Mouse (Mus musculus) neural tube, embryonic 12.5 days (tissue): ENCODE measurements around the gene Hint2. TPM values are rescaled to one million over a fixed set of nuclear protein-coding genes. Genes with fewer than 3 reads are reported as not detected.
A peak's percentile ranks its signal among the peaks of the same experiment; 100 is the strongest.

Source experiments
- ATAC-seq: fragments of 200-750 bp; cut with Nextera tagmentation; 2 replicates; pipeline ENCODE4 v1.8.0; 2017; ENCODE audit warnings: low read depth, mild to moderate bottlenecking, moderate TSS enrichment, moderate library complexity; ENCODE audit not compliant: low FRiP score
- H3K27ac ChIP-seq: fragments of 300-500 bp; sonication (generic); 2 replicates; pipeline ENCODE4 v1.5.1; 2016
- H3K27me3 ChIP-seq: fragments of 300-500 bp; sonication (generic); replicated peaks from 2 replicates; pipeline ENCODE4 v1.6.1; 2016; ENCODE audit warnings: mild to moderate bottlenecking
- H3K36me3 ChIP-seq: fragments of 300-500 bp; sonication (generic); 2 replicates; pipeline ENCODE4 v1.6.1; 2016; ENCODE audit warnings: mild to moderate bottlenecking
- H3K4me1 ChIP-seq: fragments of 300-500 bp; sonication (generic); 2 replicates; pipeline ENCODE4 v1.6.1; 2016
- H3K4me2 ChIP-seq: fragments of 300-500 bp; sonication (generic); replicated peaks from 2 replicates; pipeline ENCODE4 v1.6.1; 2016; ENCODE audit warnings: mild to moderate bottlenecking
- H3K4me3 ChIP-seq: fragments of 300-500 bp; sonication (generic); 2 replicates; pipeline ENCODE4 v1.5.1; 2016
- H3K9ac ChIP-seq: fragments of 300-500 bp; sonication (generic); 2 replicates; pipeline ENCODE4 v1.6.1; 2016; ENCODE audit warnings: mild to moderate bottlenecking
- H3K9me3 ChIP-seq: fragments of 300-500 bp; sonication (generic); 2 replicates; pipeline ENCODE4 v1.6.1; 2016; ENCODE audit warnings: mild to moderate bottlenecking
- WGBS: fragments of 180-500 bp; shearing (Covaris S2); methylation state at CpG from one replicate; pipeline ENCODE4 v1.1.7; 2016; 5-methylcytosine and 5-hydroxymethylcytosine counted together
- polyA plus RNA-seq: library from polyadenylated mRNA; unstranded; fragments of >200 nt; fragmentation: Nextera tagmentation; extraction: Ambion mirVana; gene quantifications from 2 replicates; pipeline ENCODE4 v1.2.1, GENCODE M21; 2016

Hint2 gene
- polyA plus RNA-seq, 1 experiment from 2014 or later, result 71.0 TPM

GRCm38 (mm10) chr4:43678541-43678940, 22.3 kb upstream of the Hint2 start:
- H3K9ac ChIP-seq, result no peak overlapping the region
- H3K27ac ChIP-seq, result no peak overlapping the region
- H3K36me3 ChIP-seq, result peaks cover 79% of the 10 kb centered on the region
- no peaks in the 10 kb centered on the region for H3K9me3 ChIP-seq
- no peak overlapping the region for H3K4me2 ChIP-seq
- WGBS, result 89% methylated on average over 6 of the region's 6 CpGs
- H3K4me3 ChIP-seq, result no peak overlapping the region
- ATAC-seq, result no peak
- H3K27me3 ChIP-seq, result no peaks in the 10 kb centered on the region
- no peaks in the 10 kb centered on the region for H3K4me1 ChIP-seq

GRCm38 (mm10) chr4:43675608-43676007, 19.3 kb upstream of the Hint2 start:
- Histone ChIP-seq H3K9ac (no peak overlapping the region), H3K36me3 (peaks cover 57% of the 10 kb centered on the region), H3K27me3 (no peaks in the 10 kb centered on the region), H3K4me1 (peaks cover 13% of the 10 kb centered on the region; the same call in 1 of the 2 replicates), H3K4me3 (no peak overlapping the region), H3K4me2 (no peak overlapping the region), H3K9me3 (no peaks in the 10 kb centered on the region), H3K27ac (no peak overlapping the region)
- 84% methylated on average over 4 of the region's 4 CpGs for WGBS
- no peak for ATAC-seq

GRCm38 (mm10) chr4:43674974-43675373, 18.7 kb upstream of the Hint2 start:
- no peak overlapping the region for H3K4me2 ChIP-seq
- ATAC-seq, result no peak
- 64% methylated on average over 5 of the region's 5 CpGs for WGBS
- H3K27me3 ChIP-seq, result no peaks in the 10 kb centered on the region
- H3K27ac ChIP-seq, result no peak overlapping the region
- peaks cover 53% of the 10 kb centered on the region for H3K36me3 ChIP-seq
- H3K9ac ChIP-seq, result no peak overlapping the region
- H3K4me1 ChIP-seq, result peaks cover 18% of the 10 kb centered on the region
- no peak overlapping the region for H3K4me3 ChIP-seq
- no peaks in the 10 kb centered on the region for H3K9me3 ChIP-seq

GRCm38 (mm10) chr4:43673703-43674102, 17.4 kb upstream of the Hint2 start:
- Histone ChIP-seq H3K4me2 (no peak overlapping the region), H3K4me1 (peaks cover 25% of the 10 kb centered on the region), H3K9me3 (no peaks in the 10 kb centered on the region), H3K4me3 (no peak overlapping the region), H3K27me3 (no peaks in the 10 kb centered on the region), H3K27ac (no peak overlapping the region), H3K9ac (no peak overlapping the region), H3K36me3 (peaks cover 47% of the 10 kb centered on the region)
- 75% methylated on average over 8 of the region's 8 CpGs for WGBS
- no peak for ATAC-seq

GRCm38 (mm10) chr4:43672070-43672469, 15.8 kb upstream of the Hint2 start:
- peaks cover 30% of the 10 kb centered on the region for H3K36me3 ChIP-seq
- no peak overlapping the region for H3K4me3 ChIP-seq
- H3K9ac ChIP-seq, result peak overlapping the region; percentile 26; the same call in 1 of the 2 replicates
- peaks cover 30% of the 10 kb centered on the region for H3K4me1 ChIP-seq
- ATAC-seq, result peak; percentile 29; the same call in 1 of the 2 replicates
- H3K9me3 ChIP-seq, result no peaks in the 10 kb centered on the region
- peak overlapping the region; percentile 89 for H3K4me2 ChIP-seq
- WGBS, result 1% methylated on average over 2 of the region's 2 CpGs
- H3K27ac ChIP-seq, result no peak overlapping the region
- no peaks in the 10 kb centered on the region for H3K27me3 ChIP-seq

GRCm38 (mm10) chr4:43669428-43669794, 13.1 kb upstream of the Hint2 start:
- ATAC-seq, result peak; percentile 68
- WGBS, result 0% methylated on average over 17 of the region's 25 CpGs
- H3K4me2 ChIP-seq, result peak overlapping the region; percentile 89
- peaks cover 10% of the 10 kb centered on the region for H3K27me3 ChIP-seq
- peak overlapping the region; percentile 87 for H3K4me3 ChIP-seq
- peaks cover 4% of the 10 kb centered on the region; the same call in 1 of the 2 replicates for H3K36me3 ChIP-seq
- H3K9ac ChIP-seq, result peak overlapping the region; percentile 97
- no peaks in the 10 kb centered on the region for H3K9me3 ChIP-seq
- peaks cover 30% of the 10 kb centered on the region for H3K4me1 ChIP-seq
- H3K27ac ChIP-seq, result no peak overlapping the region

GRCm38 (mm10) chr4:43668782-43669427, 12.6 kb upstream of the Hint2 start, which contains the start of the genes Tmem8b and Fam221b:
Gene Tmem8b (plus strand): TSS chr4:43668971.
Gene Fam221b (minus strand): TSS chr4:43669145.
- H3K27me3 ChIP-seq, result peaks cover 10% of the 10 kb centered on the region
- no peaks in the 10 kb centered on the region for H3K36me3 ChIP-seq
- ATAC-seq, result peak; percentile 91
- peak within 1 kb of the TSS; percentile 87 for H3K4me3 ChIP-seq
- peaks cover 30% of the 10 kb centered on the region for H3K4me1 ChIP-seq
- WGBS, result under 1% methylated on average over 37 of the region's 41 CpGs
- H3K9ac ChIP-seq, result peak within 1 kb of the TSS; percentile 97
- H3K4me2 ChIP-seq, result peak within 1 kb of the TSS; percentile 89
- H3K9me3 ChIP-seq, result no peaks in the 10 kb centered on the region
- H3K27ac ChIP-seq, result no peak within 1 kb of the TSS

GRCm38 (mm10) chr4:43666412-43666811, 10.1 kb upstream of the Hint2 start:
- 32% methylated on average over 4 of the region's 4 CpGs for WGBS
- Histone ChIP-seq H3K4me3 (no peak overlapping the region), H3K9ac (no peak overlapping the region), H3K9me3 (no peaks in the 10 kb centered on the region), H3K27ac (no peak overlapping the region), H3K27me3 (peaks cover 29% of the 10 kb centered on the region), H3K4me1 (peaks cover 25% of the 10 kb centered on the region), H3K4me2 (no peak overlapping the region), H3K36me3 (no peaks in the 10 kb centered on the region)
- ATAC-seq, result no peak

GRCm38 (mm10) chr4:43657146-43657545, 880 bp upstream of the Hint2 start:
- WGBS, result 63% methylated on average over 4 of the region's 4 CpGs
- no peak overlapping the region for H3K9ac ChIP-seq

GRCm38 (mm10) chr4:43655656-43656338, 469 bp downstream of the Hint2 start:
- H3K4me1 ChIP-seq, result peaks cover 20% of the 10 kb centered on the region
- H3K4me3 ChIP-seq, result peak overlapping the region; percentile 81
- peak overlapping the region; percentile 85 for H3K4me2 ChIP-seq
- H3K9ac ChIP-seq, result peak overlapping the region; percentile 90
- WGBS, result 6% methylated on average over 34 of the region's 34 CpGs
- no peaks in the 10 kb centered on the region for H3K9me3 ChIP-seq
- peak; percentile 56 for ATAC-seq
- H3K27ac ChIP-seq, result peak overlapping the region; percentile 87
- peaks cover 9% of the 10 kb centered on the region; the same call in 1 of the 2 replicates for H3K36me3 ChIP-seq
- 0 out of 2 replicates have a peak, but pooled peaks cover 3% of the 10 kb centered on the region for H3K27me3 ChIP-seq

More at GRCm38 (mm10) chr4:43657146-43657545, 880 bp upstream of the Hint2 start:
- Histone ChIP-seq H3K27ac (no peak overlapping the region), H3K36me3 (no peaks in the 10 kb centered on the region), H3K4me1 (peaks cover 20% of the 10 kb centered on the region), H3K4me3 (no peak overlapping the region), H3K9me3 (no peaks in the 10 kb centered on the region), H3K27me3 (peaks cover 15% of the 10 kb centered on the region; the same call in 1 of the 2 replicates), H3K4me2 (peak overlapping the region; percentile 85)
- ATAC-seq, result no peak

- Histone ChIP-seq H3K36me3 (peaks cover 27% of the 10 kb centered on the region), H3K4me3 (0 out of 2 replicates have a peak within 1 kb of the TSS, but pooled peaks have one; percentile 12), H3K27ac (no peak within 1 kb of the TSS), H3K4me2 (peak within 1 kb of the TSS; percentile 54), H3K27me3 (no peaks in the 10 kb centered on the region), H3K4me1 (peaks cover 20% of the 10 kb centered on the region), H3K9me3 (peaks cover 7% of the 10 kb centered on the region; the same call in 1 of the 2 replicates), H3K9ac (no peak within 1 kb of the TSS)
- no peak for ATAC-seq
- 21% methylated on average over 24 of the region's 24 CpGs for WGBS
Observed at GRCm38 (mm10) chr4:43653161-43654015, 2.9 kb downstream of the Hint2 start, which contains the start of gene Spag8. Gene Spag8 (minus strand): TSS chr4:43653594.
